Mouse (Mus musculus): Measurements from ENCODE around the gene Cracr2b. TPM values are rescaled to one million over a fixed set of nuclear protein-coding genes. Genes with fewer than 3 reads are reported as not detected.

Cracr2b gene
- total RNA-seq, 1 experiment from 2014 or later, result 14.2 TPM

- DNase-seq, result no peak
Measured at GRCm38 (mm10) chr7:141469901-141470636, 9.2 kb downstream of the Cracr2b start.

GRCm38 (mm10) chr7:141470637-141470944, 9.7 kb downstream of the Cracr2b start:
- no peak for DNase-seq

GRCm38 (mm10) chr7:141471236-141471635, 10.3 kb downstream of the Cracr2b start:
- no peak for DNase-seq

- DNase-seq, result peak; percentile 68
Measured at GRCm38 (mm10) chr7:141472226-141472625, 11.3 kb downstream of the Cracr2b start.

GRCm38 (mm10) chr7:141472763-141473162, 11.9 kb downstream of the Cracr2b start:
- no peak for DNase-seq

GRCm38 (mm10) chr7:141474160-141474559, 13.3 kb downstream of the Cracr2b start:
- no peak for DNase-seq

GRCm38 (mm10) chr7:141475011-141475804, 14.3 kb downstream of the Cracr2b start, which contains the start of the genes Polr2l and Tspan4:
Gene Polr2l, minus strand, starts transcription at chr7:141475132.
Gene Tspan4, plus strand, starts transcription at chr7:141475240.
- DNase-seq, result peak; percentile 90

- DNase-seq, result no peak
Measured at GRCm38 (mm10) chr7:141475805-141476158, 14.9 kb downstream of the Cracr2b start.

- DNase-seq, result peak; percentile 97
Measured at GRCm38 (mm10) chr7:141476226-141476980, 15.5 kb downstream of the Cracr2b start.

- DNase-seq, result peak; percentile 53
Measured at GRCm38 (mm10) chr7:141476981-141477370, 16.1 kb downstream of the Cracr2b start.

GRCm38 (mm10) chr7:141477578-141478269, 16.8 kb downstream of the Cracr2b start:
- DNase-seq, result no peak

- DNase-seq, result peak; percentile 60
Measured at GRCm38 (mm10) chr7:141478270-141478748, 17.4 kb downstream of the Cracr2b start.

GRCm38 (mm10) chr7:141480842-141481497, 20.1 kb downstream of the Cracr2b start:
- DNase-seq, result peak; percentile 82

GRCm38 (mm10) chr7:141481498-141482401, 20.9 kb downstream of the Cracr2b start:
- DNase-seq, result peak; percentile 77

- no peak for DNase-seq
Measured at GRCm38 (mm10) chr7:141482531-141483024, 21.7 kb downstream of the Cracr2b start.

- no peak for DNase-seq
Measured at GRCm38 (mm10) chr7:141483114-141483653, 22.3 kb downstream of the Cracr2b start.

- DNase-seq, result no peak
Measured at GRCm38 (mm10) chr7:141484186-141485120, 23.6 kb downstream of the Cracr2b start.

- DNase-seq, result no peak
Measured at GRCm38 (mm10) chr7:141485186-141485585, 24.3 kb downstream of the Cracr2b start.

- DNase-seq, result no peak
Measured at GRCm38 (mm10) chr7:141485606-141486005, 24.7 kb downstream of the Cracr2b start.

Measured in adrenal gland, postnatal 14 days (tissue).